Mouse (Mus musculus) CH12.LX (cell line): ENCODE data around the gene Ifi214. TPM values are rescaled to one million over a fixed set of nuclear protein-coding genes. Genes with fewer than 3 reads are reported as not detected.
"Not testable (repeated sequence)": the region's sequence is repeated elsewhere in the genome, so short reads cannot be mapped to it uniquely, and the experiment has no call there.

ENCODE experiments used
- DNase-seq: peaks from one replicate; pipeline ENCODE4 v3.0.0-alpha.2; 2013; ENCODE audit errors: extremely low read depth
- H3K27ac ChIP-seq: 2 replicates; pipeline ENCODE4 v1.5.1; 2012; ENCODE audit warnings: low read depth, mild to moderate bottlenecking, control low read depth, moderate library complexity; ENCODE audit not compliant: insufficient read depth
- H3K27me3 ChIP-seq: replicated peaks from 2 replicates; pipeline ENCODE3; 2012; ENCODE audit warnings: inconsistent platforms
- H3K36me3 ChIP-seq, 2 experiments: replicated peaks in 1 of 2; 2 replicates each; pipeline versions ENCODE3 to v1.6.1; 2012; ENCODE audit warnings: inconsistent platforms in 1 of 2, low read length in 1 of 2, mild to moderate bottlenecking in 1 of 2, mixed read lengths in 1 of 2, moderate library complexity in 1 of 2; ENCODE audit not compliant: control insufficient read depth in 1 of 2, insufficient read depth in 1 of 2
- H3K4me1 ChIP-seq, 2 experiments: 2 replicates each; pipeline ENCODE4 v1.6.1; 2012; ENCODE audit warnings: inconsistent platforms in 1 of 2, moderate library complexity in 1 of 2; ENCODE audit not compliant: insufficient read depth in 2 of 2, control insufficient read depth in 1 of 2
- H3K4me2 ChIP-seq: 2 replicates; pipeline ENCODE4 v1.6.1; 2012; ENCODE audit warnings: low read depth, mild to moderate bottlenecking, control low read depth; ENCODE audit not compliant: poor library complexity, insufficient read depth, severe bottlenecking
- H3K4me3 ChIP-seq, 3 experiments: fragments of 150-350 bp in 1 of 3; sonication (generic) in 1 of 3; replicated peaks in 1 of 3; 2 replicates each; pipeline versions ENCODE3 to v1.5.1; 2011 to 2012; ENCODE audit warnings: low read depth in 2 of 3, low read length in 2 of 3, mild to moderate bottlenecking in 2 of 3, moderate library complexity in 2 of 3, control low read depth in 1 of 3, improper control_type of control experiment in 1 of 3, inconsistent platforms in 1 of 3, mixed read lengths in 1 of 3; ENCODE audit not compliant: poor library complexity in 1 of 3
- H3K79me2 ChIP-seq: replicated peaks from 2 replicates; pipeline ENCODE4 v1.6.1; 2012; ENCODE audit warnings: mild to moderate bottlenecking, moderate library complexity; ENCODE audit not compliant: control insufficient read depth, poor library complexity, insufficient read depth, severe bottlenecking; ENCODE audit errors: extremely low read depth
- H3K9ac ChIP-seq: 2 replicates; pipeline ENCODE4 v1.6.1; 2012; ENCODE audit warnings: low read depth, mild to moderate bottlenecking, control low read depth, moderate library complexity; ENCODE audit not compliant: insufficient read depth
- H3K9me3 ChIP-seq: replicated peaks from 2 replicates; pipeline ENCODE3; 2012; ENCODE audit warnings: low read length, inconsistent platforms, mixed read lengths
- dilution Hi-C: fragments of 300-500 bp; cut with MboI; formaldehyde crosslinking; loops from 2 replicates; pipeline ENCODE4 v1.14.3; 2020; ENCODE audit warnings: low sequenced_read_pairs; ENCODE audit not compliant: extremely low pct_unique_long_range_greater_than_20kb, extremely low pct_ligation_motif_present
- in situ Hi-C: fragments of 300-500 bp; cut with MboI; formaldehyde crosslinking; loops from 3 replicates; pipeline ENCODE4 v1.14.3; 2019; ENCODE audit warnings: low sequenced_read_pairs, low pct_ligation_motif_present, low pct_unique_long_range_greater_than_20kb, mixed read lengths
- polyA plus RNA-seq: library from polyadenylated mRNA; unstranded; fragments of >175 nt; gene quantifications from 2 replicates; pipeline ENCODE4 v1.2.1, GENCODE M21; 2012; ENCODE audit warnings: low read depth; ENCODE audit not compliant: insufficient read length
- total RNA-seq, 2 experiments: library from RNA; depleted of rRNA; stranded (reverse); fragments of 300-350 nt in 1 of 2; fragments of >200 nt in 1 of 2; gene quantifications; 2 replicates each; pipeline ENCODE4 v1.2.3; 2012 to 2014

Ifi214 gene
- total and polyA plus RNA-seq, 3 experiments: 0.09 to 0.16 TPM; not detected in 1

DNA sequence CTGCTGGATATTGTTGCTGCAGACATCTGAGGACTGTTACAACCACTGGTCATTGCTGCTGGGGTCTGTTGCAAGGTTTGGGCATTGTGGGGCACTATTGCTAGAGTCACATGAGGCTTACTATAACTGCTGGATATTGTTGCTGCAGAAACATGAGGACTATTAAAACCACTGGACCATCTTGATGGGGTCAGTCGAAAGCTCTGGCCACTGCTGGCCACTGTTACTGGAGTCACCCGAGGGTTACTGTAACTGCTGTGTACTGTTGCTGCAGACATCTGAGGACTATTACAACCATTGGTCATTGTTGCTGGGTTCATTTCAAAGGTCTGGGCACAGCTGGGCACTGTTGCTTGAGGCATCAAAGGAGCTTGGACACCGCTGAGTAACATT is 54.6 kb downstream of the Ifi214 start:
- H3K9me3 ChIP-seq, H3K27me3 ChIP-seq, dilution Hi-C loops, DNase-seq, H3K4me2 ChIP-seq, H3K4me3 ChIP-seq, H3K79me2 ChIP-seq, H3K9ac ChIP-seq, in situ Hi-C loops, H3K4me1 ChIP-seq, H3K36me3 ChIP-seq, H3K27ac ChIP-seq: not testable (repeated sequence)

DNA sequence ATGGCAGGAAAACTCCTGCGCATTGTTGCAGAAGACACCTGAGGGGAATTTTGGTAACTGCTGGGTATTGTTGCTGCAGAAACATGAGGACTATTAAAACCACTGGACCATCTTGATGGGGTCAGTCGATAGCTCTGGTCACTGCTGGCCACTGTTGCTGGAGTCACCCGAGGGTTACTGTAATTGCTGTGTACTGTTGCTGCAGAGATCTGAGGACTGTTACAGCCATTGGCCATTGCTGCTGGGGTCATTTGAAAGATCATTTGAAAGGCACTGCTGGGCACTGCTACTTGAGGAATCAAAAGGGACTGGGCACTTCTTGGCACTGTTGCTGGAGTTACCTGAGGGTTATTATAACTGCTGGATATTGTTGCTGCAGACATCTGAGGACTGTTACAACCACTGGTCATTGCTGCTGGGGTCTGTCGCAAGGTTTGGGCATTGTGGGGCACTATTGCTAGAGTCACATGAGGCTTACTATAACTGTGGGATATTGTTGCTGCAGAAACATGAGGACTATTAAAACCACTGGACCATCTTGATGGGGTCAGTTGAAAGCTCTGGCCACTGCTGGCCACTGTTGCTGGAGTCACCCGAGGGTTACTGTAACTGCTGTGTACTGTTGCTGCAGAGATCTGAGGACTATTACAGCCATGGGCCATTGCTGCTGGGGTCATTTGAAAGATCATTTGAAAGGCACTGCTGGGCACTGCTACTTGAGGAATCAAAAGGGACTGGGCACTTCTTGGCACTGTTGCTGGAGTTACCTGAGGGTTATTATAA is 55.2 kb downstream of the Ifi214 start:
- H3K9ac ChIP-seq, H3K4me2 ChIP-seq, H3K9me3 ChIP-seq, H3K27me3 ChIP-seq, H3K36me3 ChIP-seq, DNase-seq, H3K27ac ChIP-seq, in situ Hi-C loops, H3K79me2 ChIP-seq, H3K4me1 ChIP-seq, dilution Hi-C loops, H3K4me3 ChIP-seq: not testable (repeated sequence)

Other genes starting within 250 kb of the Ifi214 start
- not detected in 2 replicates for gene Ackr1, start 202.2 kb downstream of the Ifi214 start, total RNA-seq (2012; rRNA removed)
- gene Ackr1, start 202.2 kb downstream of the Ifi214 start, total RNA-seq (2014; rRNA removed): not detected in 2 replicates
- not detected in 2 replicates for gene Ackr1, start 202.2 kb downstream of the Ifi214 start, polyA plus RNA-seq
- 59.7 and 59.8 TPM in 2 replicates for gene Aim2, start 185.1 kb downstream of the Ifi214 start, total RNA-seq (2012; rRNA removed)
- 117 and 130 TPM in 2 replicates for gene Aim2, start 185.1 kb downstream of the Ifi214 start, total RNA-seq (2014; rRNA removed)
- 83.7 and 87.0 TPM in 2 replicates for gene Aim2, start 185.1 kb downstream of the Ifi214 start, polyA plus RNA-seq
- gene Cadm3, start 168.3 kb downstream of the Ifi214 start, total RNA-seq (2012; rRNA removed): not detected in 2 replicates
- gene Cadm3, start 168.3 kb downstream of the Ifi214 start, total RNA-seq (2014; rRNA removed): not detected in 2 replicates
- gene Cadm3, start 168.3 kb downstream of the Ifi214 start, polyA plus RNA-seq: not detected in 2 replicates
- gene Ifi206, start 44.9 kb downstream of the Ifi214 start, total RNA-seq (2012; rRNA removed): not detected in 2 replicates
- gene Ifi206, start 44.9 kb downstream of the Ifi214 start, total RNA-seq (2014; rRNA removed): 0.65 TPM in 1 of 2 replicates, not detected in the other
- gene Ifi206, start 44.9 kb downstream of the Ifi214 start, polyA plus RNA-seq: 0.33 and 0.56 TPM in 2 replicates
- gene Ifi213, start 63.3 kb upstream of the Ifi214 start, total RNA-seq (2012; rRNA removed): 41.2 and 46.5 TPM in 2 replicates
- gene Ifi213, start 63.3 kb upstream of the Ifi214 start, total RNA-seq (2014; rRNA removed): 70.8 and 78.0 TPM in 2 replicates
- 40.1 and 42.7 TPM in 2 replicates for gene Ifi213, start 63.3 kb upstream of the Ifi214 start, polyA plus RNA-seq
- 0.72 and 0.76 TPM in 2 replicates for gene Ifi209, start 95.0 kb upstream of the Ifi214 start, total RNA-seq (2012; rRNA removed)
- gene Ifi209, start 95.0 kb upstream of the Ifi214 start, total RNA-seq (2014; rRNA removed): 3.2 and 4.3 TPM in 2 replicates
- gene Ifi209, start 95.0 kb upstream of the Ifi214 start, polyA plus RNA-seq: 4.9 and 6.2 TPM in 2 replicates
- gene Ifi208, start 137.7 kb upstream of the Ifi214 start, total RNA-seq (2012; rRNA removed): 0.04 and 0.08 TPM in 2 replicates
- gene Ifi208, start 137.7 kb upstream of the Ifi214 start, total RNA-seq (2014; rRNA removed): 0.13 and 0.14 TPM in 2 replicates
- gene Ifi208, start 137.7 kb upstream of the Ifi214 start, polyA plus RNA-seq: 0.25 and 0.31 TPM in 2 replicates
- 2.1 and 2.6 TPM in 2 replicates for gene Ifi207, start 205.8 kb upstream of the Ifi214 start, total RNA-seq (2012; rRNA removed)
- gene Ifi207, start 205.8 kb upstream of the Ifi214 start, total RNA-seq (2014; rRNA removed): 2.9 and 3.4 TPM in 2 replicates
- 10.0 and 11.9 TPM in 2 replicates for gene Ifi207, start 205.8 kb upstream of the Ifi214 start, polyA plus RNA-seq
- 1.4 and 1.5 TPM in 2 replicates for gene Ifi204, start 231.0 kb upstream of the Ifi214 start, total RNA-seq (2012; rRNA removed)
- gene Ifi204, start 231.0 kb upstream of the Ifi214 start, total RNA-seq (2014; rRNA removed): 0.94 and 1.6 TPM in 2 replicates
- 0.83 and 1.4 TPM in 2 replicates for gene Ifi204, start 231.0 kb upstream of the Ifi214 start, polyA plus RNA-seq